Mouse (Mus musculus): ENCODE results near the gene Adrm1. TPM values are rescaled to one million over a fixed set of nuclear protein-coding genes. Genes with fewer than 3 reads are reported as not detected.

Gene Adrm1
- polyA plus RNA-seq, 1 experiment = 107 TPM

GRCm38 (mm10) chr2:180198782-180199181, 27.5 kb downstream of the Adrm1 start:
- Histone ChIP-seq H3K27me3 (ENCODE audit: control insufficient read depth, insufficient read depth, low read length) (no peaks in the 10 kb centered on the region), H3K36me3 (ENCODE audit: control insufficient read depth, insufficient read depth, low read length) (no peaks in the 10 kb centered on the region), H3K27ac (ENCODE audit: control insufficient read depth, insufficient read depth, low read depth, low read length) (no peak overlapping the region), H3K4me3 (ENCODE audit: control insufficient read depth, low read depth, low read length) (no peak overlapping the region), H3K4me1 (ENCODE audit: control insufficient read depth, insufficient read depth, low read length) (no peaks in the 10 kb centered on the region)
- TF ChIP-seq POLR2A (IDR thresholded peaks at IDR 0.05; ENCODE audit: control insufficient read depth, low read depth, low read length) = no peak
- no peak for TF ChIP-seq CTCF (IDR thresholded peaks at IDR 0.05; ENCODE audit: control insufficient read depth, insufficient read depth, insufficient replicate concordance, low read depth, low read length)

- Histone ChIP-seq H3K4me1 (ENCODE audit: control insufficient read depth, insufficient read depth, low read length) (no peaks in the 10 kb centered on the region), H3K4me3 (ENCODE audit: control insufficient read depth, low read depth, low read length) (no peak overlapping the region), H3K27ac (ENCODE audit: control insufficient read depth, insufficient read depth, low read depth, low read length) (no peak overlapping the region), H3K27me3 (ENCODE audit: control insufficient read depth, insufficient read depth, low read length) (no peaks in the 10 kb centered on the region), H3K36me3 (ENCODE audit: control insufficient read depth, insufficient read depth, low read length) (no peaks in the 10 kb centered on the region)
- TF ChIP-seq CTCF (IDR thresholded peaks at IDR 0.05; ENCODE audit: control insufficient read depth, insufficient read depth, insufficient replicate concordance, low read depth, low read length) (no peak), POLR2A (IDR thresholded peaks at IDR 0.05; ENCODE audit: control insufficient read depth, low read depth, low read length) (no peak)
These were observed 29.4 kb downstream of the Adrm1 start for GRCm38 (mm10) chr2:180200681-180201080.

- Histone ChIP-seq H3K27me3 (ENCODE audit: control insufficient read depth, insufficient read depth, low read length) (no peaks in the 10 kb centered on the region), H3K4me1 (ENCODE audit: control insufficient read depth, insufficient read depth, low read length) (no peaks in the 10 kb centered on the region), H3K36me3 (ENCODE audit: control insufficient read depth, insufficient read depth, low read length) (no peaks in the 10 kb centered on the region), H3K4me3 (ENCODE audit: control insufficient read depth, low read depth, low read length) (no peak overlapping the region), H3K27ac (ENCODE audit: control insufficient read depth, insufficient read depth, low read depth, low read length) (no peak overlapping the region)
- TF ChIP-seq POLR2A (IDR thresholded peaks at IDR 0.05; ENCODE audit: control insufficient read depth, low read depth, low read length) (no peak), CTCF (IDR thresholded peaks at IDR 0.05; ENCODE audit: control insufficient read depth, insufficient read depth, insufficient replicate concordance, low read depth, low read length) (no peak)
These were observed 30.0 kb downstream of the Adrm1 start for GRCm38 (mm10) chr2:180201303-180201702.

GRCm38 (mm10) chr2:180202263-180202662, 31.0 kb downstream of the Adrm1 start:
- Histone ChIP-seq H3K27me3 (ENCODE audit: control insufficient read depth, insufficient read depth, low read length) (no peaks in the 10 kb centered on the region), H3K4me3 (ENCODE audit: control insufficient read depth, low read depth, low read length) (no peak overlapping the region), H3K36me3 (ENCODE audit: control insufficient read depth, insufficient read depth, low read length) (no peaks in the 10 kb centered on the region), H3K27ac (ENCODE audit: control insufficient read depth, insufficient read depth, low read depth, low read length) (no peak overlapping the region), H3K4me1 (ENCODE audit: control insufficient read depth, insufficient read depth, low read length) (no peaks in the 10 kb centered on the region)
- TF ChIP-seq CTCF (IDR thresholded peaks at IDR 0.05; ENCODE audit: control insufficient read depth, insufficient read depth, insufficient replicate concordance, low read depth, low read length) (no peak), POLR2A (IDR thresholded peaks at IDR 0.05; ENCODE audit: control insufficient read depth, low read depth, low read length) (no peak)

- H3K4me3 ChIP-seq (ENCODE audit: control insufficient read depth, low read depth, low read length) = no peak overlapping the region
- TF ChIP-seq POLR2A (IDR thresholded peaks at IDR 0.05; ENCODE audit: control insufficient read depth, low read depth, low read length) (no peak), CTCF (IDR thresholded peaks at IDR 0.05; ENCODE audit: control insufficient read depth, insufficient read depth, insufficient replicate concordance, low read depth, low read length) (no peak)
- no peaks in the 10 kb centered on the region for H3K36me3 ChIP-seq (ENCODE audit: control insufficient read depth, insufficient read depth, low read length)
- H3K4me1 ChIP-seq (ENCODE audit: control insufficient read depth, insufficient read depth, low read length) = no peaks in the 10 kb centered on the region
- no peaks in the 10 kb centered on the region for H3K27me3 ChIP-seq (ENCODE audit: control insufficient read depth, insufficient read depth, low read length)
- H3K27ac ChIP-seq (ENCODE audit: control insufficient read depth, insufficient read depth, low read depth, low read length) = no peak overlapping the region
These were observed 31.5 kb downstream of the Adrm1 start for GRCm38 (mm10) chr2:180202805-180203204.

- Histone ChIP-seq H3K27me3 (ENCODE audit: control insufficient read depth, insufficient read depth, low read length) (no peaks in the 10 kb centered on the region), H3K4me3 (ENCODE audit: control insufficient read depth, low read depth, low read length) (no peak overlapping the region), H3K27ac (ENCODE audit: control insufficient read depth, insufficient read depth, low read depth, low read length) (no peak overlapping the region), H3K4me1 (ENCODE audit: control insufficient read depth, insufficient read depth, low read length) (no peaks in the 10 kb centered on the region), H3K36me3 (ENCODE audit: control insufficient read depth, insufficient read depth, low read length) (no peaks in the 10 kb centered on the region)
- TF ChIP-seq POLR2A (IDR thresholded peaks at IDR 0.05; ENCODE audit: control insufficient read depth, low read depth, low read length) = no peak
- TF ChIP-seq CTCF (IDR thresholded peaks at IDR 0.05; ENCODE audit: control insufficient read depth, insufficient read depth, insufficient replicate concordance, low read depth, low read length) = no peak
These were observed 33.2 kb downstream of the Adrm1 start for GRCm38 (mm10) chr2:180204501-180204900.

- Histone ChIP-seq H3K36me3 (ENCODE audit: control insufficient read depth, insufficient read depth, low read length) (no peaks in the 10 kb centered on the region), H3K4me3 (ENCODE audit: control insufficient read depth, low read depth, low read length) (no peak overlapping the region), H3K27me3 (ENCODE audit: control insufficient read depth, insufficient read depth, low read length) (no peaks in the 10 kb centered on the region), H3K4me1 (ENCODE audit: control insufficient read depth, insufficient read depth, low read length) (no peaks in the 10 kb centered on the region), H3K27ac (ENCODE audit: control insufficient read depth, insufficient read depth, low read depth, low read length) (no peak overlapping the region)
- TF ChIP-seq POLR2A (IDR thresholded peaks at IDR 0.05; ENCODE audit: control insufficient read depth, low read depth, low read length) = no peak
- no peak for TF ChIP-seq CTCF (IDR thresholded peaks at IDR 0.05; ENCODE audit: control insufficient read depth, insufficient read depth, insufficient replicate concordance, low read depth, low read length)
These were observed 34.0 kb downstream of the Adrm1 start for GRCm38 (mm10) chr2:180205083-180205955.

Measured in testis, adult 2 months (tissue).